Mouse (Mus musculus) liver, embryonic 12.5 days (tissue): ENCODE data around the gene Rbfox1. TPM values are rescaled to one million over a fixed set of nuclear protein-coding genes. Genes with fewer than 3 reads are reported as not detected.

ENCODE experiments used
- ATAC-seq: fragments of 200-750 bp; cut with Nextera tagmentation; 2 replicates; pipeline ENCODE4 v1.8.0; 2017; ENCODE audit warnings: moderate number of reproducible peaks, mild to moderate bottlenecking, moderate library complexity
- H3K27ac ChIP-seq: fragments of 300-500 bp; sonication (generic); 2 replicates; pipeline ENCODE4 v1.5.1; 2016; ENCODE audit warnings: mild to moderate bottlenecking
- H3K27me3 ChIP-seq: fragments of 300-500 bp; sonication (generic); replicated peaks from 2 replicates; pipeline ENCODE4 v1.6.1; 2016; ENCODE audit warnings: mild to moderate bottlenecking, moderate library complexity
- H3K36me3 ChIP-seq: fragments of 300-500 bp; sonication (generic); 2 replicates; pipeline ENCODE4 v1.6.1; 2016; ENCODE audit warnings: mild to moderate bottlenecking, moderate library complexity
- H3K4me1 ChIP-seq: fragments of 300-500 bp; sonication (generic); 2 replicates; pipeline ENCODE4 v1.6.1; 2016
- H3K4me2 ChIP-seq: fragments of 300-500 bp; sonication (generic); 2 replicates; pipeline ENCODE4 v1.6.1; 2016; ENCODE audit warnings: mild to moderate bottlenecking, moderate library complexity
- H3K4me3 ChIP-seq: fragments of 300-500 bp; sonication (generic); 2 replicates; pipeline ENCODE4 v1.5.1; 2016; ENCODE audit warnings: mild to moderate bottlenecking, moderate library complexity
- H3K9ac ChIP-seq: fragments of 300-500 bp; sonication (generic); 2 replicates; pipeline ENCODE4 v1.6.1; 2016; ENCODE audit warnings: mild to moderate bottlenecking, moderate library complexity
- H3K9me3 ChIP-seq: fragments of 300-500 bp; sonication (generic); replicated peaks from 2 replicates; pipeline ENCODE4 v1.6.1; 2016; ENCODE audit warnings: mild to moderate bottlenecking, moderate library complexity
- WGBS: fragments of 180-500 bp; shearing (Covaris S2); methylation state at CpG from one replicate; pipeline ENCODE4 v1.1.7; 2016; ENCODE audit not compliant: insufficient replicate concordance; 5-methylcytosine and 5-hydroxymethylcytosine counted together
- polyA plus RNA-seq: library from polyadenylated mRNA; unstranded; fragments of >200 nt; fragmentation: Nextera tagmentation; extraction: Ambion mirVana; gene quantifications from 2 replicates; pipeline ENCODE4 v1.2.1, GENCODE M21; 2016

The Rbfox1 gene
- polyA plus RNA-seq, 1 experiment from 2014 or later = 0.21 TPM

DNA sequence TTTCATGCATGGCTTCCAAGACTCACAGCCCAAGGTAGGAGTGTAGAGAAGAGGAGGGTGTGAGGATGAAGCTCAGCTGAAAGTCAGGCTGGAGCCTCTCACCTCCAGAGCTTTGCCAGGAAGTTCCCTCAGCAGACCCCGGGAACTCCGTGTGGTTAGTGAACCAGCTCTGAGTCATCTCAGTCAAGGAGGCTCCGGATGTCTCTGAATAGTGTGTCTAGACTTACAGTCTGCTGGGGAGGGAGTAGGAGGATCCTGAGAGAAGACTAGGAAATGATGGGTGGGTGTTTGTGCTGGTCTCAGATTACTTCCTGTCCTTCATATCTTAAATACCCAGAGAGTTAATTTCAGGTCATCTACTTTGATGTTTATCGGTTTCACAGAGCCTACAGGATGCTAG, 1004.1 kb downstream of the Rbfox1 start:
- Histone ChIP-seq H3K27ac (no peak overlapping the region), H3K27me3 (no peaks in the 10 kb centered on the region), H3K4me1 (no peaks in the 10 kb centered on the region), H3K4me2 (no peak overlapping the region), H3K4me3 (no peak overlapping the region), H3K36me3 (no peaks in the 10 kb centered on the region), H3K9ac (no peak overlapping the region), H3K9me3 (no peaks in the 10 kb centered on the region)
- ATAC-seq = no peak
- 14% methylated on average over 4 of the region's 4 CpGs for WGBS

DNA sequence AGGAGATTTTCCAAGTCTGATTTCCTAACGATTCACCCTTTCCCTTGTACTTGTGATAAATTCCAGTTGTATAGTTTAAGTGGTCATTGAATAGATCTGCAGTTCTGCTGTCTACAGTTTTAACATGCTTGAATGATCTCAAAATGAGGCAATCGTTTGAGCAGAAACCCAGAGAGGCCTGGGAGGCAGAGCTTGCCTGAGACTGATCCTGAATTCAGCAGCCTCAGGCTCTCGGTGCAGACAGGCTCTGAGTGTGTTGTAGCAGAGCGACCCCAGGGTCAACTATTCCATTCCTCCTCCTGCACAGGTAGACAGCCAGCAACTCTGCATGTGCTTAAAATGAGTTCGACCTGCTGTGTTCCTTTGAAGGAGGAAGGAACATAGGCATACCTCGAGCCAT, 1012.6 kb downstream of the Rbfox1 start:
- no peak for ATAC-seq
- no peak overlapping the region for H3K27ac ChIP-seq
- H3K36me3 ChIP-seq = no peaks in the 10 kb centered on the region
- no peak overlapping the region for H3K4me3 ChIP-seq
- H3K4me2 ChIP-seq = no peak overlapping the region
- no peaks in the 10 kb centered on the region for H3K27me3 ChIP-seq
- no peaks in the 10 kb centered on the region for H3K9me3 ChIP-seq
- H3K4me1 ChIP-seq = no peaks in the 10 kb centered on the region
- WGBS = 59% methylated on average over 6 of the region's 6 CpGs
- H3K9ac ChIP-seq = no peak overlapping the region

DNA sequence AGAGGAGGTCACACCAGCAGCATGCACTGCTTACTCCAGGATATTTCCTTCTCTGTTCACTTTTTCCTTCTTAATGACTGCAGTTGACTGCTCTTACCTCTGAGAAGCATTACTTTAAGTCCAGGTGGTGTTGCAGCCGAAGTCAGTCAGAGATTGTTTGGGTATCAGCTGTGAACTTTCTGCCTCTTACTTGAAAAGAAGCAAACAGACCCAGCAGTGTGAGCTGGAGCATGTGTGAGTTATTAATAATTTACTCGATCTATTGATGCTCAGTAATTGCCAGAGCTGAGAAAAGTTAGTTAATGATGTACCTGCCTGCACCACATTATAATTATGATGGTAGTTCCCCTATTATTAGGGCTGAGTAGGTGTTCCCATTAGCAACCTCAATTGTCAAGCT, 1014.9 kb downstream of the Rbfox1 start:
- no peak for ATAC-seq
- Histone ChIP-seq H3K4me1 (no peaks in the 10 kb centered on the region), H3K4me3 (no peak overlapping the region), H3K27ac (no peak overlapping the region), H3K36me3 (no peaks in the 10 kb centered on the region), H3K9me3 (no peaks in the 10 kb centered on the region), H3K27me3 (no peaks in the 10 kb centered on the region), H3K4me2 (no peak overlapping the region), H3K9ac (no peak overlapping the region)
- 32% methylated on average over 2 of the region's 2 CpGs for WGBS

DNA sequence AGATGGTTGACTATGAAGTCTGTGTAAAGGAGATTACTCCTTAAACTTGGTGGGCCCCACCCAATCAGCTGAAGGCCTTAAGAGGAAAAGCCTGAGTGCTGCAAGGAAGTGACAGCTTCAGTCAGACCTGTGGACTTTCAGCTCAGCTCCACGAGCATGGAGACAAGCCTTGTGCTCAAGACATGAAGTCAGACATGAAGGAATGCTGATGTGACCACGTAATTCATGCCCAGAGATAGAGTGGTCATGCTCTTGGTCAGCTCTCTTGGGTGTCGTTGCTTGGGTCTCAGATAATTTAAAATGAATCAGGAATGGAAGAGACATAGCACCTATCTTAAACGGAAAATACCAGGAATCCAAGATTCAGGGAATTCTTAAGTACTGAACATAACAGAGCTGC, 1019.8 kb downstream of the Rbfox1 start:
- Histone ChIP-seq H3K4me1 (no peaks in the 10 kb centered on the region), H3K27me3 (no peaks in the 10 kb centered on the region), H3K27ac (no peak overlapping the region), H3K9ac (no peak overlapping the region), H3K4me3 (no peak overlapping the region), H3K36me3 (no peaks in the 10 kb centered on the region), H3K9me3 (no peaks in the 10 kb centered on the region), H3K4me2 (no peak overlapping the region)
- ATAC-seq = no peak
- 31% methylated on average over 4 of the region's 4 CpGs for WGBS

DNA sequence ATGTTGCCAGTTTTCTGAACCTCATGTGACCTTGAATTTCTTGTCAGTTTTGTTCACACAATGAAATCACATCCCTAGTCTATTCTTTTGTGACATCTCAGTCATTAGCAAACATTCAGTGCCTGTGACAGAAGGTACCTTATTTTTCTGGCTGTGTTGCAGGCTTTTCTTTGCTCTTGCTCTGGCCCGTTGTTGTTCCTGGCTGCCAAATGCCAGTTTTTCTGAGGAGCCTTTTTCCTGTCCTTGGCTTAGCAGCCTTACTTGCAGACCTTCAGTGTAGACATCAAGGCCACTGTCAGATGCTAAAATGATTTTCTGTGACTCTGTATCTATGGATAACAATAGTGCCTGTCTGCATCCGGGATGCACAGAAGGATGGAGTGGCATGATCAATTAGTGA, 1020.8 kb downstream of the Rbfox1 start:
- Histone ChIP-seq H3K9me3 (no peaks in the 10 kb centered on the region), H3K27me3 (no peaks in the 10 kb centered on the region), H3K4me1 (no peaks in the 10 kb centered on the region), H3K27ac (no peak overlapping the region), H3K36me3 (no peaks in the 10 kb centered on the region), H3K9ac (no peak overlapping the region), H3K4me2 (no peak overlapping the region), H3K4me3 (no peak overlapping the region)
- no peak for ATAC-seq
- WGBS = 41% methylated on average over 2 of the region's 2 CpGs

DNA sequence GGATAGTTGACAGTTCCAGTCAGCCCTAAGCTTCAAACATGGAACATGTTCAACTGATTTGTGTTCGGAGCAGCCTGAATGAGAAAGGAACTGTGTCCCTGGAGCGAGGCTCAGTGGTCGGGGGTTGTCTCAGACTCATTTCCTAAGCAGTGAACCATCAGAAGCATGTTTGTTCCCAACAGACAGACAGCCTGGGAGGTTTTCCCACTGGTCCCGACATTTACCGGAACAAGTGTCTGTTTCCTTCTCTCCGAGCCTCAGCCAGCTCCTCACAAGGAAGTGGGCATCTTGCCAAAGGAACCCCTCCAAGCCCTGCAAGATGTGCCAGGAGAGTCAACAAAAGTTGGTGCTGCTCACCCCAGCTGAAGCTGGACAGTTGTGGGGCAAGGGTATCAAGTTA, 1022.4 kb downstream of the Rbfox1 start:
- ATAC-seq = no peak
- WGBS = 65% methylated on average over 6 of the region's 6 CpGs

DNA sequence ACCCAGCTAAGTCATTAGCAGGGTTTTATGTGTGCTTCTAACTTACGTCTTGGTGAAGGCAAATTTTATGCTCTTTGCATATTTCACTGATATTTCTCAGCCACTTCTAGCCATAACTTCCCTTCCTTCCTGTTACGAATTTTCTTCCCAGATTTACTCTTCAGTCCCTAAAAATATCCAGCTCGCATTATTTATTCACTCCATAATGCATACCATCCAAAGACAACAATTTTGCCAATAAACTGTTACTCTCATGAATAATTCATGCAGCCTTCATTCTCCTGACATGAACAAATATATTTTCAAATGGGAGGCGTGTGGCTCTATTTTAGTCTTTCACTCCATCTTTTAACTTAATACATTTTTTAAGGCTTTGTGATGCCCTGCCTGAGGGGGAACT, 1029.4 kb downstream of the Rbfox1 start:
- Histone ChIP-seq H3K36me3 (no peaks in the 10 kb centered on the region), H3K4me3 (no peak overlapping the region), H3K9me3 (no peaks in the 10 kb centered on the region), H3K27ac (no peak overlapping the region), H3K4me2 (no peak overlapping the region), H3K9ac (no peak overlapping the region), H3K27me3 (no peaks in the 10 kb centered on the region), H3K4me1 (no peaks in the 10 kb centered on the region)
- WGBS = 67% methylated on average over 4 of the region's 4 CpGs
- no peak for ATAC-seq

More for the DNA sequence above, 1022.4 kb downstream of the Rbfox1 start:
- no peak overlapping the region for H3K4me3 ChIP-seq
- no peaks in the 10 kb centered on the region for H3K27me3 ChIP-seq
- H3K9me3 ChIP-seq = no peaks in the 10 kb centered on the region
- no peaks in the 10 kb centered on the region for H3K36me3 ChIP-seq
- H3K4me1 ChIP-seq = no peaks in the 10 kb centered on the region
- H3K27ac ChIP-seq = no peak overlapping the region
- no peak overlapping the region for H3K9ac ChIP-seq
- no peak overlapping the region for H3K4me2 ChIP-seq

DNA sequence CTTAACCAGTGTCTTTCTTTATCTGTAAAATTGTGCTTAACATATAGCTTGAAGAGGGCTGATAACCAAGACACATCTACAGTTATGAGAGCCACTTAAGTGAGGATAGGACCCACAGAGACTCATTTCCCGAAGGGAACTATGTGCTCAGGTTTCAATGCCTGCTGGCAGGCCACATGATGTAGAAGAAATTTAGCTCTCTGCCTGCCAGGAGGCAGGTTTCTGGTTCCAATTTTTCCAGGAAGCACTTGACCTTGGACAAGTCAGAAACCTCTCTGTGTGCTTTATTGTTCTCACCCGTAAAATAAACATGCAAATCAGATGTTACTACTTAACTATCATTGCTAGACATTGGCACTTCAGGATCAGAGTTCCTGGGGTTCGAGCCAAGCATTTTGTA, 1033.5 kb downstream of the Rbfox1 start:
- Histone ChIP-seq H3K9ac (no peak overlapping the region), H3K9me3 (no peaks in the 10 kb centered on the region), H3K27me3 (no peaks in the 10 kb centered on the region), H3K4me3 (no peak overlapping the region), H3K4me2 (no peak overlapping the region), H3K4me1 (no peaks in the 10 kb centered on the region), H3K36me3 (no peaks in the 10 kb centered on the region), H3K27ac (no peak overlapping the region)
- WGBS = 35% methylated on average over 3 of the region's 3 CpGs
- no peak for ATAC-seq

DNA sequence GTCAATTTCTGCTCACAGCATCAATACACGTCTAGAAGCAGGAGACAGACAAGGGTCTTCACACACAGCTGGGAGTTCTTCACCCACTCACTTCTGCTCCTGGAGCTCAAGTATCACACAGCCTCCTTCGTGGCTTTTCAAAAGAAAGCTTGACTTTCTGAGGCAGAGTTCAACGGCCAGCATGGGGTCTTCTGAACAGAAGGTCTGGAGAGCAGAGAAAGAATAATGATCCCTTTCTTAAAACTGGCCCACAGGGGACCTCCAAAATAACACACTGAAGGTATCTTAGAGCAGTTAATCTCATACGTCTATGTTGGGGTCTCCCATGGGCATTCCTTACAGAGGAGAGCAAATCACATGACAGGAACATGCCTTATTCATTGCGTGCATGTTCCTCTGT, 1034.5 kb downstream of the Rbfox1 start:
- no peak for ATAC-seq
- Histone ChIP-seq H3K27ac (no peak overlapping the region), H3K4me1 (no peaks in the 10 kb centered on the region), H3K4me2 (no peak overlapping the region), H3K9ac (no peak overlapping the region), H3K9me3 (no peaks in the 10 kb centered on the region), H3K36me3 (no peaks in the 10 kb centered on the region), H3K4me3 (no peak overlapping the region), H3K27me3 (no peaks in the 10 kb centered on the region)
- WGBS = 36% methylated on average over 5 of the region's 5 CpGs

DNA sequence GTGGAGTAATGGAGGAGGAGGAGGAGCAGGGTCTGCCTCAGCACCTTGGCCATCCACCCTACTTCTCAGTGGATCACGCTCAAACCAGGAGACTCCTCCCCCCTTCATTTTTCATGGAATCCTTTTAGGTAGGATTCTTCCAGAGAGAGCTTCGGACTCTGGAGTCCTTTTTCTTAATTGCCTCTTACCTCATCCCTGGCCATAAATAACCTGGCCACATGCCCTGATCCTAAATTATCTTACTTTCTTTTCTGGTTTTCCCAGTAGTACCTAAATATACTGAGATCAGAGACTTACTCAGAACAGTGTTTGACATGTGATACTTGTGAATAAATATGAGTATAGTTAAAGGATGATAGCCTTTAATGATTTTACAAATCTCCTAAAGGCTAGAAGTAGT, 1042.5 kb downstream of the Rbfox1 start:
- H3K36me3 ChIP-seq = no peaks in the 10 kb centered on the region
- no peak for ATAC-seq
- no peaks in the 10 kb centered on the region for H3K27me3 ChIP-seq
- no peak overlapping the region for H3K9ac ChIP-seq
- H3K9me3 ChIP-seq = no peaks in the 10 kb centered on the region
- no peak overlapping the region for H3K27ac ChIP-seq
- no peak overlapping the region for H3K4me2 ChIP-seq
- H3K4me1 ChIP-seq = no peaks in the 10 kb centered on the region
- 51% methylated on average over 2 of the region's 2 CpGs for whole genome bisulfite sequencing
- H3K4me3 ChIP-seq = no peak overlapping the region

DNA sequence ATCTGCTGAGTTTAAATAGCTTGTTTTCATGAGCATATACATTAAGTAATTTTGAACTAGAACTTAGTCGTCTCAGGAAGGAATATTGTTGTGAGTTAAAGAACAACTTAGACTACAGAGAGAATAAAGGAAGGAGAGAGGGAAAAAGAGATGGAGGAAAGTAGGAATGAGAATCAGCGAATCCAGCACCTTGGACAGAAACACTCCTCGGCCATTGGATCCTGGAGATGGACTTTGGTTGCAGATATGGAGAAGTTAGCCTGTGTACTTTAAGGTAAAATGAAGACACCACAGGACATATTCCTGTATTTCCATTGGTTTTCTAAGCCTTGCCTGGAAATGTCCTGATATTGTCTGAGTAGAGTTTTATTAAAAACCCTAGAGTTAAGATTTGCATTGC, 1045.6 kb downstream of the Rbfox1 start:
- H3K4me1 ChIP-seq = no peaks in the 10 kb centered on the region
- H3K36me3 ChIP-seq = no peaks in the 10 kb centered on the region
- H3K9me3 ChIP-seq = no peaks in the 10 kb centered on the region
- ATAC-seq = no peak
- no peak overlapping the region for H3K4me3 ChIP-seq
- H3K27me3 ChIP-seq = no peaks in the 10 kb centered on the region
- no peak overlapping the region for H3K9ac ChIP-seq
- H3K4me2 ChIP-seq = no peak overlapping the region
- 38% methylated on average over 3 of the region's 3 CpGs for WGBS
- no peak overlapping the region for H3K27ac ChIP-seq

DNA sequence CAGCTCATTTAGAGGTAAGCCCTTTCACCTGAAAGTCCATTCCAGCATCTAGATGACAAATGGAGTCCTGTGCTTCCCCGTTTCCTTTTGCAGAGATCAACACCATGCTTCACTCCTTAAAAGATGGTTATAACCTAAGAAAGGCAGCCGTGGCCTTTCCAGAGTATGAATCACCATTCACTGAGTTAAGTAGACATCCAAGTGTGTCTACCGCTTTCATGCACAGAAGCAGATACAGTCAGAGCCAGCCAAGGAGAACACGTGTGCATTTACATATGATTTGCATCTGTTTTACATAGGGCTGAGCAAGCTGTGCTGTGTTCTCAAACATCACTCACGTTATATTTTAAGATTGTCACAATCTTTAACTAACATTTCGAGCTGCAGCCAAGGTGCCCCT, 1061.0 kb downstream of the Rbfox1 start:
- no peak overlapping the region for H3K4me2 ChIP-seq
- ATAC-seq = no peak
- H3K27me3 ChIP-seq = no peaks in the 10 kb centered on the region
- no peaks in the 10 kb centered on the region for H3K9me3 ChIP-seq
- H3K27ac ChIP-seq = no peak overlapping the region
- H3K9ac ChIP-seq = no peak overlapping the region
- H3K36me3 ChIP-seq = no peaks in the 10 kb centered on the region
- H3K4me1 ChIP-seq = no peaks in the 10 kb centered on the region
- H3K4me3 ChIP-seq = no peak overlapping the region
- 56% methylated on average over 6 of the region's 6 CpGs for WGBS

DNA sequence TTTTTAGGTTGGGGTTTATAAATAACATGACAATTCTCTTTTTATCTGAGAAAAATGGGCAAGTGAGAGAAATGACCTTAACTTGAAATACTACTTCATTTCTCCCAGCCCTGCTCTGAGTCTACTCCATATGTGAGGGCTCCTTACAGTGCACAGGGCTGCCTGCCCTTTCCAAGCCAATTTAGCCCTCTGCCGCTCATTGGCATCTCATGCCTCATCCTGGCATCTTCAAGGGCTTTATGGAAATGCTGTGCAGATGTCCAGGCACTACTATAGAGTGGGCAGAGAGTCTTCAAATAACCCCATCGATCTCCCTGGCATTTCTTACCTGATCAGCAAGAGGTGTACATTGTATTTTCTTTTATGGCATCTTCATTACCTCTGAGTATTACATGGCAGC, 1064.5 kb downstream of the Rbfox1 start:
- no peak overlapping the region for H3K4me2 ChIP-seq
- 55% methylated on average over 2 of the region's 2 CpGs for WGBS
- no peak overlapping the region for H3K4me3 ChIP-seq
- H3K9me3 ChIP-seq = no peaks in the 10 kb centered on the region
- no peaks in the 10 kb centered on the region for H3K27me3 ChIP-seq
- no peak overlapping the region for H3K27ac ChIP-seq
- H3K9ac ChIP-seq = no peak overlapping the region
- no peak for ATAC-seq
- H3K4me1 ChIP-seq = no peaks in the 10 kb centered on the region
- no peaks in the 10 kb centered on the region for H3K36me3 ChIP-seq
